Mouse (Mus musculus) cerebellum, adult 2 months (tissue): ENCODE measurements around the gene Pde11a. TPM values are rescaled to one million over a fixed set of nuclear protein-coding genes. Genes with fewer than 3 reads are reported as not detected.

Experiments
- DNase-seq, 2 experiments: peaks; one replicate each; pipeline ENCODE4 v3.0.0; 2021
- H3K27ac ChIP-seq: fragments of 200-500 bp; 2 replicates; pipeline ENCODE4 v1.5.1; 2012; ENCODE audit warnings: low read length, control low read depth, inconsistent platforms; ENCODE audit not compliant: insufficient read depth
- H3K27me3 ChIP-seq: fragments of 200-500 bp; 2 replicates; pipeline ENCODE4 v1.6.1; 2012; ENCODE audit warnings: inconsistent platforms, mild to moderate bottlenecking, low read length, moderate library complexity; ENCODE audit not compliant: control insufficient read depth, insufficient read depth
- H3K4me1 ChIP-seq: fragments of 200-500 bp; 2 replicates; pipeline ENCODE4 v1.6.1; 2011; ENCODE audit warnings: low read length; ENCODE audit not compliant: control insufficient read depth, insufficient read depth
- H3K4me3 ChIP-seq: fragments of 200-500 bp; replicated peaks from 2 replicates; pipeline ENCODE3; 2011; ENCODE audit warnings: mild to moderate bottlenecking, low read depth, low read length, control low read depth; ENCODE audit not compliant: insufficient read depth
- CTCF ChIP-seq: fragments of 200-500 bp; IDR thresholded peaks from 2 replicates; pipeline ENCODE4 v1.5.1; 2011; ENCODE audit warnings: low read depth, mild to moderate bottlenecking, control low read depth, low read length, moderate library complexity, borderline replicate concordance; ENCODE audit not compliant: insufficient read depth
- POLR2A ChIP-seq: fragments of 200-500 bp; IDR thresholded peaks from 2 replicates; pipeline ENCODE4 v1.6.1; 2011; ENCODE audit warnings: low read length, control low read depth, borderline replicate concordance; ENCODE audit not compliant: insufficient read depth
- WGBS: fragments of 180-500 bp; shearing (Covaris S2); methylation state at CpG from one replicate; pipeline ENCODE4 v1.1.7; 2018; 5-methylcytosine and 5-hydroxymethylcytosine counted together
- polyA plus RNA-seq: library from polyadenylated mRNA; depleted of rRNA; stranded (reverse); fragments of >200 nt; gene quantifications from 2 replicates; pipeline ENCODE4 v1.2.3, GENCODE M21; 2012; rRNA removed

Pde11a gene
- 0.73 and 0.79 TPM in 2 replicates for polyA plus RNA-seq

- 17% methylated on average over 41 of the region's 41 CpGs for WGBS
- H3K4me3 ChIP-seq = peak within 1 kb of the TSS; percentile 24
- TF ChIP-seq POLR2A (no peak), CTCF (no peak)
- no peaks in the 10 kb centered on the region; the same call in 1 of the 2 replicates for H3K27me3 ChIP-seq
- H3K4me1 ChIP-seq = peaks cover 6% of the 10 kb centered on the region; the same call in 1 of the 2 replicates
- DNase-seq = peak; percentile 4 to 22
- no peak within 1 kb of the TSS for H3K27ac ChIP-seq
Observed at GRCm38 (mm10) chr2:76338215-76339156, at the start of gene Pde11a. Gene Pde11a (minus strand): TSS chr2:76338774.

- no peak overlapping the region for H3K27ac ChIP-seq
- H3K4me1 ChIP-seq = no peaks in the 10 kb centered on the region
- no peak for TF ChIP-seq POLR2A
- TF ChIP-seq CTCF = no peak
- DNase-seq = no peak
- no peaks in the 10 kb centered on the region for H3K27me3 ChIP-seq
- H3K4me3 ChIP-seq = no peak overlapping the region
Observed at GRCm38 (mm10) chr2:76386531-76386930, 48.0 kb upstream of the Pde11a start.

GRCm38 (mm10) chr2:76378646-76379045, 40.1 kb upstream of the Pde11a start:
- no peaks in the 10 kb centered on the region for H3K4me1 ChIP-seq
- no peak for DNase-seq
- H3K27ac ChIP-seq = no peak overlapping the region
- H3K4me3 ChIP-seq = no peak overlapping the region
- TF ChIP-seq CTCF (no peak), POLR2A (no peak)
- WGBS = 94% methylated on average over 19 of the region's 19 CpGs
- H3K27me3 ChIP-seq = no peaks in the 10 kb centered on the region

- H3K4me3 ChIP-seq = no peak overlapping the region
- no peaks in the 10 kb centered on the region for H3K4me1 ChIP-seq
- no peak overlapping the region for H3K27ac ChIP-seq
- DNase-seq = no peak
- 89% methylated on average over 6 of the region's 6 CpGs for WGBS
- TF ChIP-seq POLR2A = no peak
- no peak for TF ChIP-seq CTCF
- H3K27me3 ChIP-seq = no peaks in the 10 kb centered on the region
Observed at GRCm38 (mm10) chr2:76374544-76375206, 36.1 kb upstream of the Pde11a start.

- 87% methylated on average over 4 of the region's 4 CpGs for WGBS
- TF ChIP-seq CTCF = no peak
- TF ChIP-seq POLR2A = no peak
- no peak overlapping the region for H3K27ac ChIP-seq
- no peaks in the 10 kb centered on the region for H3K27me3 ChIP-seq
- H3K4me3 ChIP-seq = no peak overlapping the region
- no peaks in the 10 kb centered on the region for H3K4me1 ChIP-seq
- no peak for DNase-seq
Observed at GRCm38 (mm10) chr2:76372244-76372643, 33.7 kb upstream of the Pde11a start.

GRCm38 (mm10) chr2:76370656-76370922, 32.0 kb upstream of the Pde11a start:
- no peak for DNase-seq
- Histone ChIP-seq H3K4me3 (peak overlapping the region; percentile 81), H3K27ac (no peak overlapping the region), H3K4me1 (no peaks in the 10 kb centered on the region), H3K27me3 (no peaks in the 10 kb centered on the region)
- TF ChIP-seq CTCF = no peak
- no peak for TF ChIP-seq POLR2A
- 4% methylated on average over 7 of the region's 7 CpGs for WGBS

GRCm38 (mm10) chr2:76369821-76370655, 31.5 kb upstream of the Pde11a start, which contains the start of gene Rbm45:
Gene Rbm45 (plus strand): TSS chr2:76369984.
- peak; percentile 87 to 92 for DNase-seq
- Histone ChIP-seq H3K4me1 (no peaks in the 10 kb centered on the region), H3K27me3 (no peaks in the 10 kb centered on the region), H3K4me3 (peak within 1 kb of the TSS; percentile 81), H3K27ac (0 out of 2 replicates have a peak within 1 kb of the TSS, but pooled peaks have one; percentile 27)
- TF ChIP-seq CTCF = peak; percentile 73
- peak; percentile 42; the same call in 1 of the 2 replicates for TF ChIP-seq POLR2A
- WGBS = under 1% methylated on average over 61 of the region's 61 CpGs
